ENCODE assay signal across 19 mouse cellular contexts in the genomic region with DNA sequence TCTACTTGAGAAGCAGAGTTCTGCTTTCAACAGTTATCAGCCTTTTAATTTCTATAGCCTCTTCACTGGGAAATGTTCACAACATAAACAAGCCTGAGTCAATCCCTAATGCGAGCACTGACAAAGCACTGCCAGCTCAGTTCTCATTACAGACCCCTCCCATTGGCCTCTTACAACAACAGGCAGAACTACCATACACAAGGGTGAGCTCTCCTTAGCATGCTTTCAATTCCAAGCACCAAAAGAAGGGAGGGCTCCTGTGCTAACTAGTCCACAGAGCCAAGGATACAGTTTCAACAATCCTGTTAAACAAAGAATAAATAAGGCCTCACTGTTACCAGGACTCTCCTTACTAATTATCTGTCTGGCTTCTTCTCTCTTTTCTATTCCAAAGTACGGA. TPM values are rescaled to one million over a fixed set of nuclear protein-coding genes. Genes with fewer than 3 reads are reported as not detected.
A peak's percentile ranks its signal among the peaks of the same experiment; 100 is the strongest.
DNase-seq lines count a peak whose midpoint lies in the region; ATAC-seq lines count a peak whose summit lies in the region.
"Had no signal": no experiment of that assay in that cellular context is flagged by ENCODE, and none has a peak within 500 bp of the region (broad histone marks: within the 10 kb centered on the region; RNA-seq: fewer than 3 reads in every experiment).

No protein-coding gene starts in this region.

- peaks cover 4% of the 10 kb centered on the region; the same call in 1 of the 2 replicates for H3K36me3 ChIP-seq in forebrain, embryonic 14.5 days (ENCODE audit: control insufficient read depth, insufficient read depth, low read length)
- H3K36me3 ChIP-seq in forebrain, embryonic 13.5 days (ENCODE audit: poor library complexity, severe bottlenecking): peaks cover 8% of the 10 kb centered on the region
- H3K36me3 ChIP-seq in kidney, embryonic 16.5 days (ENCODE audit: insufficient read depth, low read length): peaks cover 5% of the 10 kb centered on the region
- H3K36me3 ChIP-seq: hindbrain, embryonic 15.5 days; limb, embryonic 12.5 days had no signal

- H3K27ac ChIP-seq in forebrain, embryonic 14.5 days (ENCODE audit: low read depth, low read length): no peak overlapping the region
- no peak overlapping the region for H3K27ac ChIP-seq in forebrain, embryonic 13.5 days
- peak overlapping the region; percentile 41; the same call in 1 of the 2 replicates for H3K27ac ChIP-seq in kidney, embryonic 16.5 days (ENCODE audit: low read length)
- H3K27ac ChIP-seq: hindbrain, embryonic 15.5 days; limb, embryonic 12.5 days; liver, embryonic 12.5 days; macrophage; midbrain, embryonic 10.5 days had no signal

- no peak overlapping the region for H3K4me2 ChIP-seq in forebrain, embryonic 14.5 days (ENCODE audit: low read length)
- H3K4me2 ChIP-seq in forebrain, embryonic 13.5 days: no peak overlapping the region
- H3K4me2 ChIP-seq in kidney, embryonic 16.5 days (replicated peaks; ENCODE audit: low read depth, low read length): no peak overlapping the region
- H3K4me2 ChIP-seq: hindbrain, embryonic 15.5 days; limb, embryonic 12.5 days; liver, embryonic 12.5 days had no signal

- no peaks in the 10 kb centered on the region for H3K27me3 ChIP-seq in forebrain, embryonic 14.5 days (replicated peaks; ENCODE audit: control insufficient read depth, insufficient read depth, low read length)
- H3K27me3 ChIP-seq in forebrain, embryonic 13.5 days: no peaks in the 10 kb centered on the region
- no peaks in the 10 kb centered on the region for H3K27me3 ChIP-seq in kidney, embryonic 16.5 days (ENCODE audit: insufficient read depth, low read length)
- H3K27me3 ChIP-seq: CH12.LX; hindbrain, embryonic 15.5 days; limb, embryonic 12.5 days; liver, embryonic 12.5 days had no signal

- H3K4me1 ChIP-seq in forebrain, embryonic 14.5 days (ENCODE audit: control insufficient read depth, insufficient read depth, low read length): no peaks in the 10 kb centered on the region
- peaks cover 13% of the 10 kb centered on the region for H3K4me1 ChIP-seq in forebrain, embryonic 13.5 days
- H3K4me1 ChIP-seq in kidney, embryonic 16.5 days (ENCODE audit: insufficient read depth, low read length): peaks cover 11% of the 10 kb centered on the region; the same call in 1 of the 2 replicates
- H3K4me1 ChIP-seq: hindbrain, embryonic 15.5 days; limb, embryonic 12.5 days; liver, embryonic 12.5 days had no signal

- DNase-seq in forebrain, embryonic 14.5 days (ENCODE audit: low spot score): peak; percentile 18
- DNase-seq in kidney, postnatal 25 days: no peak
- peak; percentile 28 for DNase-seq in NIH3T3 (ENCODE audit: low read depth)
- peak; percentile 33 for DNase-seq in lung, postnatal 25 days (ENCODE audit: low spot score)
- DNase-seq in spleen, postnatal 4 days (ENCODE audit: low spot score in 2 of 2): no peak
- DNase-seq in thymus, postnatal 4 days: no peak
- DNase-seq: cerebellum, adult 2 months; cerebellum, postnatal 36 days; heart, adult 18-20 months; heart, postnatal 36 days had no signal

- no peak for ATAC-seq in forebrain, embryonic 14.5 days
- ATAC-seq in forebrain, embryonic 13.5 days: no peak
- ATAC-seq in kidney, embryonic 16.5 days (ENCODE audit: low FRiP score, low TSS enrichment): peak; percentile 18; the same call in 1 of the 2 replicates
- ATAC-seq: intestine, postnatal 0 days; liver, embryonic 12.5 days had no signal

- H3K9me3 ChIP-seq in forebrain, embryonic 14.5 days (replicated peaks; ENCODE audit: control insufficient read depth, low read length): no peaks in the 10 kb centered on the region
- no peaks in the 10 kb centered on the region for H3K9me3 ChIP-seq in forebrain, embryonic 13.5 days (replicated peaks)
- no peaks in the 10 kb centered on the region for H3K9me3 ChIP-seq in kidney, embryonic 16.5 days (ENCODE audit: low read length)
- H3K9me3 ChIP-seq: hindbrain, embryonic 15.5 days; limb, embryonic 12.5 days; liver, embryonic 12.5 days; midbrain, embryonic 10.5 days had no signal

- no peak overlapping the region for H3K9ac ChIP-seq in forebrain, embryonic 14.5 days (ENCODE audit: low read length)
- no peak overlapping the region for H3K9ac ChIP-seq in forebrain, embryonic 13.5 days
- no peak overlapping the region for H3K9ac ChIP-seq in kidney, embryonic 16.5 days (replicated peaks; ENCODE audit: low read length)
- H3K9ac ChIP-seq: hindbrain, embryonic 15.5 days; limb, embryonic 12.5 days; liver, embryonic 12.5 days had no signal

- H3K4me3 ChIP-seq in forebrain, embryonic 14.5 days (ENCODE audit: low read depth, low read length): no peak overlapping the region
- H3K4me3 ChIP-seq in forebrain, embryonic 13.5 days: no peak overlapping the region
- H3K4me3 ChIP-seq in kidney, embryonic 16.5 days (ENCODE audit: low read length): no peak overlapping the region
- H3K4me3 ChIP-seq: hindbrain, embryonic 15.5 days; limb, embryonic 12.5 days; liver, embryonic 12.5 days; midbrain, embryonic 10.5 days had no signal

- WGBS in forebrain, embryonic 14.5 days: 10% methylated on average over 2 of the region's 2 CpGs
- WGBS in forebrain, embryonic 13.5 days: 9% methylated on average over 2 of the region's 2 CpGs
- 31% methylated on average over 2 of the region's 2 CpGs for WGBS in kidney, embryonic 16.5 days

RNA-seq across cellular contexts. Expression of gene Epb41l5, which starts 24.4 kb away (rescaled TPM):
- polyA plus RNA-seq in forebrain, embryonic 14.5 days (2014; fragmentation: Nextera tagmentation; extraction: Ambion mirVana): 16.8 and 17.9 TPM in 2 replicates
- 26.2 and 29.0 TPM in 2 replicates for polyA plus RNA-seq in forebrain, embryonic 13.5 days (2015; fragmentation: Nextera tagmentation; extraction: Ambion mirVana)
- 77.3 and 77.8 TPM in 2 replicates for polyA plus RNA-seq in kidney, embryonic 16.5 days (2015; fragmentation: Nextera tagmentation; extraction: Ambion mirVana)

Comparison
In these comparisons a context has a peak if more than half of its experiments do, and no peak if none do; other contexts are left out.
1. DNase-seq: peak in forebrain, embryonic 14.5 days (single experiment), NIH3T3 (single experiment) and lung, postnatal 25 days (single experiment); none in kidney, postnatal 25 days (0 of 2), spleen, postnatal 4 days (0 of 2) and thymus, postnatal 4 days (single experiment).